Mouse (Mus musculus): ENCODE measurements around the gene Trappc1.

The Trappc1 gene

GRCm38 (mm10) chr11:69327648-69328047 lies 3.9 kb downstream of the Trappc1 start:
- no peak for DNase-seq (ENCODE audit: extremely low spot score, low read depth, low spot score)

- DNase-seq (ENCODE audit: extremely low spot score, low read depth, low spot score), result no peak
Measured at GRCm38 (mm10) chr11:69328517-69328916, 4.7 kb downstream of the Trappc1 start.

GRCm38 (mm10) chr11:69331152-69331551 lies 7.4 kb downstream of the Trappc1 start:
- DNase-seq (ENCODE audit: extremely low spot score, low read depth, low spot score), result no peak

DNA sequence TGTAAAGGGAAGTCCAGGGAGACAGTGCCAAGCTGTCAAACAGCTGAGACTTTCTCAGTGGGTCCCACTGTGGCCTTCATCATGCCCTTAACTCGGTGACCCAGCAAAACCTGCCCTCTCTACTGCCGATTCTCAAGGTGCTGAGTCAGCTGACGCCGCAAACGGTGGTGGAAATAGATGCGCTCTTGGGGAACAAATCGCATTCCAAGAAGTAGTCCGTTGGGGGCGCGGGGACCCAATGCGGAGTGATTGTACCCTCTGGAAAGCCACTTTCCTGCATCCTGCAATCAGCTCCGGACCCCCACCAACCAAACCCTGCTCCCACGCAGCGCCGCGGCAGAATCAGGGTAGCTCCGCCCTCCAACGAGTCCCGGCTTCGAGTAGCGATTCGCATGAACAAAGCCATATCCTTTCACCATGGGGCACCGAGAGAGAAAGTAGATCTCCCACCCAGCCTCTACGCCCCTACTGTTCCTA lies 8.2 kb downstream of the Trappc1 start:
- no peak for DNase-seq (ENCODE audit: extremely low spot score, low read depth, low spot score)

DNA sequence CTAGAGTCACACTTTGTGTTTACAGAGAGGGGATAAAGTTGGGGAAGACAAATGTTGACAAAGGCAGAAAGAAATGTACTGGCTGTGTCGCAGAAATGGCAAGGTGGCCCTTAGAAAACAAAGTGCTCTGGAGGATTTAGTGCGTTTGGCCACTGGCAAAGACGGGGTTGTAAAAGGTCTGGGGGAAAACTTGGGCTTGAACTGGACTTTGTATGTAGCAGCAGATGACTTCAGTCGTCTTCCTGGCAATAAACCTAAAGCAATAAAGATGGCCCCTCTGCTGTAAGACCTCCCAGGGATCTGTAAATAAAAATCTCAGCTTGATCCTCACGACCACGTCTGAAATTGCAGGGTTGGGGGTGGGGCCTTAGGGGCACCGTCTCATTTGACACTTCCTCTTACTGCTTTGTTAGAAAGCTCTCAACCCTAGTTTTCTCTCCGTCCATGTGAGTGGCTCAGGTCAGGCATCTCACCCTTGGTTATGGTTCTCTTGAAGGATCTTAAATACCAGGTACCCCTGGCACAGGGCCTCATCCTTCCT lies 9.0 kb downstream of the Trappc1 start:
- DNase-seq (ENCODE audit: extremely low spot score, low read depth, low spot score), result no peak

GRCm38 (mm10) chr11:69333922-69334321 lies 10.1 kb downstream of the Trappc1 start:
- DNase-seq (ENCODE audit: extremely low spot score, low read depth, low spot score), result no peak

GRCm38 (mm10) chr11:69334796-69335195 lies 11.0 kb downstream of the Trappc1 start:
- no peak for DNase-seq (ENCODE audit: extremely low spot score, low read depth, low spot score)

GRCm38 (mm10) chr11:69340161-69341131 lies 16.7 kb downstream of the Trappc1 start, which contains the start of gene Rnf227:
Rnf227 (plus strand) TSS chr11:69340461.
- DNase-seq (ENCODE audit: extremely low spot score, low read depth, low spot score), result no peak

- no peak for DNase-seq (ENCODE audit: extremely low spot score, low read depth, low spot score)
Measured at GRCm38 (mm10) chr11:69346441-69346840, 22.7 kb downstream of the Trappc1 start.

GRCm38 (mm10) chr11:69356544-69356943 lies 32.8 kb downstream of the Trappc1 start:
- no peak for DNase-seq (ENCODE audit: extremely low spot score, low read depth, low spot score)

DNA sequence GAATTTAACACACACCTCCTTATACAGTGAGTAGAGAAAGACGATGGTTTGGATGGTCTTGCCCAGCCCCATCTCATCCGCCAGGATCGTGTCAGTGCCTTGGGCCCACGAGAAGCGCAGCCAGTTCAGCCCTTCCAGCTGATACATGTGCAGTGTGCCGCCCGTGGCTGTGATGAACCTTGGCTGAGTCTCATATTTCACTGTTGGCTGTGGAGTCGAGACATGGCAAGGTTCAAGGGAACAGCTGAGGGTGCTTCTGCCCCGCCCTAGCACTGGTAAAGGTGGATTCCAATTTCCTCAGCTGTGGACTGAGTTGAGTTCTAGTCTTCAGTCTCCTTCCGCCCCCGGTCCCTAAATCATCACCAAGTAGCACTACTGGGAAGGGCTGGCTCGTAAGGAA lies 33.9 kb downstream of the Trappc1 start:
- DNase-seq (ENCODE audit: extremely low spot score, low read depth, low spot score), result no peak

DNA sequence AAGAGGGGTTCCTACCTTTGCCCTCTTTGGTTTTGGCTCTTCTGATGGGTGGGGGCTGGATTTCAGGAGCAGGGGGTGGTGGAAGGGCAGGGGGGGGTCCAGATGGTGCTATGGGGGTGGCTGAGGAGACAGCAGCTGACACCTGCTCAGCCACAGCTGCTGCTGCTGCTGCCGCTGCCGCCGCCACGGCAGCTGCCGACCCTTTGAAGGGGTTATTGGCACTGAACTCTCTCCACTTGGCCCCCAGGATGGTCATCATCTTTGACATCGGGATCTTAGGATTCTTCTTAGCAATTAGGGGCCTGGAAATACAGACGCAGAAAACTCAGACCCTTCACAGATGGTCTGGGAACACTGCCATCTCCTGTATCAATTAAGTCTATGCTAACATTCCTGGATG lies 38.2 kb downstream of the Trappc1 start:
- no peak for DNase-seq (ENCODE audit: extremely low spot score, low read depth, low spot score)

DNA sequence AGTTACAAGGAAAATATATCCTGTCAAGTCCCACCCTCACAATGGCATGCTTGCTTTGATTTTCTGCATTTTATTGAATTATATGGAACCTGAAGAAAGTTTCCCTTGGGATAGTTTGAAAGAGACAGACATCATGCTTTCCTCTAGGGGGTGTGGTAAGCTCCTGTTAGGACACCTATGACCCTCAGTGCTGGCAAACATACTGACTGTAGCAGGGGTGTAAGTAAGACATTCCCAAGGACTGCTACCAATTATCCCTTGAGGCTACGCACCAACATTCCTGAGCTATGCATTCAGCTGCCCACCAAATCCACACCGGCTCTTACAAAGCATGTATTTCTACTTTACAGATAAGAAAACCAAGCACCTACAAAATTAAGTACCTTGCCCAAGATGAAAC lies 38.7 kb downstream of the Trappc1 start:
- DNase-seq (ENCODE audit: extremely low spot score, low read depth, low spot score), result no peak

- no peak for DNase-seq (ENCODE audit: extremely low spot score, low read depth, low spot score)
Measured at GRCm38 (mm10) chr11:69364376-69364775, 40.6 kb downstream of the Trappc1 start.

- no peak for DNase-seq (ENCODE audit: extremely low spot score, low read depth, low spot score)
Measured at GRCm38 (mm10) chr11:69364910-69365309, 41.1 kb downstream of the Trappc1 start.

GRCm38 (mm10) chr11:69365722-69366121 lies 41.9 kb downstream of the Trappc1 start:
- DNase-seq (ENCODE audit: extremely low spot score, low read depth, low spot score), result no peak

DNA sequence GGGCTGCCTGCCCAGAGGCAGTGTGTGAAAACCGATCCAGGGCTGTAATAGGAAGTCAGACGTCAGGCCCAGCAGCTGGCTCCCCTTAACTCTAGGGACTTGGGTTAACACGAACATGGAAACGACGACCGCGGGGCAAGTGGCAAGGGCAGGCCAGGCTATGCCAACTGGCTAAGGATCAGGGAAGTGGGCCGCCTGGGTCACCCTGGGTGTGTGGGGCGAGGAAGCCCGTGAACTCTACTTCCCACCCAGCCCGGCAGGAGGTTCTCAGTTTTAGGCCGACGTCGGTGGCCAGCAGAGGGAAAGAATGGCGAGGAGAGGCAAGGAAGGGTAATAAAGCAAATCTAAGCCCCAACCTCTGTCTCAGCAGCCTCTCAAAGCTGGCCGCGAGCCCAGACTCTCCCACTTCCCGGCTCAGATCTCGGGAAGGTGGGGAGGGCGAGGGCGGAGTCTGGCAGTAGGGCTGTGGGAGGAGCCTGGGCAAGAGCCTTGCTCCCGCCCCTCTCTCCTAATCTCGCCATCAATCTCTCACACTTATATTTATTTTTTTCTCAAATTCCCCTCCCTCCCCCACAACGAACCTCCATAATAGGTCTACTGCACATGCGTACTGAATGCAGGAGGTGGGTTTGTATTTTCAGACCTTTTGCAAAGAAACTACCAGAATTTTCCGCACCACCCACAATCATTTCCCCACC lies 42.5 kb downstream of the Trappc1 start:
- DNase-seq (ENCODE audit: extremely low spot score, low read depth, low spot score), result peak; percentile 91

GRCm38 (mm10) chr11:69366855-69367615 lies 43.3 kb downstream of the Trappc1 start:
- DNase-seq (ENCODE audit: extremely low spot score, low read depth, low spot score), result peak; percentile 69

- no peak for DNase-seq (ENCODE audit: extremely low spot score, low read depth, low spot score)
Measured at GRCm38 (mm10) chr11:69367616-69368355, 44.0 kb downstream of the Trappc1 start.

All from hindlimb bud, embryonic 11.5 days (tissue).